Mouse (Mus musculus): Measurements from ENCODE around the gene Nrbf2. TPM values are rescaled to one million over a fixed set of nuclear protein-coding genes. Genes with fewer than 3 reads are reported as not detected.

The Nrbf2 gene
- polyA plus RNA-seq, 1 experiment from 2014 or later, result 37.7 TPM

DNA sequence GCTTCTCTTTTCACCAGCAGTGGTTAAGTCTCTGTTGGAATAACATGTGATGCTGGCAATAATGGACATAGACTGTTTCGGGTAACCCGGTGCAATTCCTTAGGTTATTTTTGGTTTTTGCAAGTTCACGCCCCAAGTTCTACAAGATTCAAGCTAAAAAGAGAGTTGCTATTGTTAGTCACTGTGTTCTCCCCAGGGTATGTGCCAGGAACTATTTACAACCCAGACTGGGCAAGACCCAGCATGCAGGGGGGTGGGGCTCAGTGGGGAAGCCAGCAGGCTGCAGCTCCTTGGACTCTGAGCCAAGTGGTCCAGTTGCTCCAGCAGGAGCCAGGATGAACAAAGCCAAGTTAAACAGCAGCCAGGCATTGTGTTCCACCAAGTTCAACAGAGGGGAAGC is 2.8 kb upstream of the Nrbf2 start:
- no peaks in the 10 kb centered on the region for H3K27me3 ChIP-seq
- 65% methylated on average over 3 of the region's 3 CpGs for WGBS
- H3K9me3 ChIP-seq, result no peaks in the 10 kb centered on the region
- 0 out of 2 replicates have a peak overlapping the region, but pooled peaks have one; percentile 45 for H3K27ac ChIP-seq (replicated peaks)
- no peak overlapping the region for H3K9ac ChIP-seq
- no peak for ATAC-seq (ENCODE audit: low FRiP score, low read depth)
- no peaks in the 10 kb centered on the region for H3K36me3 ChIP-seq
- H3K4me2 ChIP-seq, result no peak overlapping the region
- H3K4me3 ChIP-seq, result no peak overlapping the region
- peaks cover 19% of the 10 kb centered on the region for H3K4me1 ChIP-seq (replicated peaks)

DNA sequence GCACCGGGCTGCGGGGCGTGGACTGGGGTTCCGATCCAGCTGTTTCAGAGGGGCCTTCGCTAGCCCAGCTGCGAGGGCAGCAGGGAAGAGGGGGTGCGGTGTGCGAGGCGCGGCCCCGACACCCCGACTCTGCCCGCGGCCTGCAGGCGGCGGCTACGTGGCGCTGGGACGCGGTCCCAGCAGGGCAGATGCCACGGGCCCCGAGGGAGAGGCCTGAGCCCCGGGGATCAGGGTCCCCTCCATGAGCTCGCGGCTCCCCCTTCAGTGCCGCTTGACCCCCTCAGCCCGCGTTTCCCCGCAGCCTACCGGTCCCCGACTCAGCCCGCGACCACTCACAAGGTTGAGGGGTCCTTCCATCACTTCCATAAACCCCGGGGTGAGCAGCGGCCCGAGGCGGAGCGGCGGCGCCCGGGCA is 337 bp downstream of the Nrbf2 start:
- Histone ChIP-seq H3K4me1 (replicated peaks) (peaks cover 28% of the 10 kb centered on the region), H3K27ac (replicated peaks) (peak overlapping the region; percentile 77), H3K27me3 (no peaks in the 10 kb centered on the region), H3K4me3 (peak overlapping the region; percentile 69), H3K4me2 (peak overlapping the region; percentile 96), H3K9me3 (no peaks in the 10 kb centered on the region), H3K36me3 (no peaks in the 10 kb centered on the region), H3K9ac (peak overlapping the region; percentile 76)
- peak; percentile 74 for ATAC-seq (ENCODE audit: low FRiP score, low read depth)
- under 1% methylated on average over 37 of the region's 41 CpGs for WGBS

DNA sequence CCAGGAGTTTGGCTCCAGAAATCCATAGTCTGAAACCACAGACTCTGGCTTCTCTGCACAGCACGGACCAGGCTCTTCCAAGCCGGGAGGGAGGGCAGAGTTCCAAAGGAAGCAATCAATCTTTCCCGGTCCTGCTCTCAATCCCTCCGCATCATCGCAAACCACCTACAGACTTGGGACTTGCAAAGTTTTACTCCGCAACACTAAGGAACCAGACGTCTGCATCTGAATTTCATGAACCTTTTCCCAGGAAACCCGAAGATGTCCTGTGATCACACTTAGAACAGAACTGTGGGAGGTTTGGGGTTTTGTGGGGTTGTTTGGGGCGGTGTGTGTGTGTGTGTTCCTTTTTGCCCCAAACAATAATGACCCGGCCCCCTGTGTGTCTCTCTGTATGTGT is 794 bp downstream of the Nrbf2 start:
- H3K27ac ChIP-seq (replicated peaks), result peak overlapping the region; percentile 77

DNA sequence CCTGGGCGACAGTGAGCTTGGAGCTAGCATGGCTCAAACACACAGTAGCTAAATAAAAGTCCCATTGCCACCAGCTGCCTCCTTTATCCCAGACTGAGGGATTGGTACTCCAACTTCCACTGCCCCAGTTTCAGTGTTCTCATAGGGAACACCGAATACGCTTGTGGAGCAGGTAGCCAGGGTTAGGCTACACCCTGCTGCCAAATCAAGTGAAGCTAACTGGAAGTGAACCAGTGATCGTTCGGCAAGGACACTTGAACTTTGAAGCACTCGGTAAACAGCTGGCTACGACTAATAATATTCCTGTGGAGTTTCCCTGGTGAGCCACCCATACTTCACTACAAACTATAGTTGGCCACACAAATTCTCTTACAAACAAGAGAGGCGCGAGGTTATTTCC is 1.6 kb downstream of the Nrbf2 start:
- 86% methylated on average over 9 of the region's 9 CpGs for WGBS
- no peak for ATAC-seq (ENCODE audit: low FRiP score, low read depth)
- peaks cover 28% of the 10 kb centered on the region for H3K4me1 ChIP-seq (replicated peaks)
- no peaks in the 10 kb centered on the region for H3K36me3 ChIP-seq
- peak overlapping the region; percentile 69; the same call in 1 of the 2 replicates for H3K4me3 ChIP-seq
- H3K27me3 ChIP-seq, result no peaks in the 10 kb centered on the region
- no peaks in the 10 kb centered on the region for H3K9me3 ChIP-seq
- no peak overlapping the region for H3K27ac ChIP-seq (replicated peaks)
- peak overlapping the region; percentile 96 for H3K4me2 ChIP-seq
- no peak overlapping the region for H3K9ac ChIP-seq

More for the DNA sequence above, 794 bp downstream of the Nrbf2 start:
- Histone ChIP-seq H3K4me1 (replicated peaks) (peaks cover 28% of the 10 kb centered on the region), H3K9me3 (no peaks in the 10 kb centered on the region), H3K4me3 (peak overlapping the region; percentile 69), H3K4me2 (peak overlapping the region; percentile 96), H3K27me3 (no peaks in the 10 kb centered on the region), H3K9ac (peak overlapping the region; percentile 76), H3K36me3 (no peaks in the 10 kb centered on the region)
- 2% methylated on average over 10 of the region's 10 CpGs for WGBS
- ATAC-seq (ENCODE audit: low FRiP score, low read depth), result no peak; the same call in 1 of the 2 replicates

DNA sequence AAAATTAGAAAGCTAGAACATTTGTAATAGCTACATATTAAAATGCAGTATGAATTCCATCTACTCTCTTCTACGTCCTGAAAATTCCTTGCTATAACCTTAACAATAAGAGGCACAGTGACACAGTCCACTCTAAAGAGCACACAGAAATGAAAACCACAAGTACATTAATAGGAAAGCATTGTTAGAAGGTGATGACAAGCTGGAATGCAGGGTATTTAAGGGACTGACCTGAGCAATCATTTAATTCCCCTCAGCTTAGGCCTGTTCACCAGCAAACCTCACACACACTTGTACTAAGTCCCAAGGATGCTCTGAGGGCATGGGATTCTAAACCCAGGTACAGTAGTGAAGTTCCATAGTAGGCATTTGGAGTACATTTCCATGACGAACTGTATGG is 2.6 kb downstream of the Nrbf2 start:
- Histone ChIP-seq H3K4me1 (replicated peaks) (peaks cover 28% of the 10 kb centered on the region), H3K4me3 (no peak overlapping the region), H3K27ac (replicated peaks) (no peak overlapping the region), H3K27me3 (no peaks in the 10 kb centered on the region), H3K9ac (no peak overlapping the region), H3K9me3 (no peaks in the 10 kb centered on the region), H3K36me3 (no peaks in the 10 kb centered on the region), H3K4me2 (no peak overlapping the region)
- WGBS, result 90% methylated on average over 2 of the region's 2 CpGs
- ATAC-seq (ENCODE audit: low FRiP score, low read depth), result no peak

DNA sequence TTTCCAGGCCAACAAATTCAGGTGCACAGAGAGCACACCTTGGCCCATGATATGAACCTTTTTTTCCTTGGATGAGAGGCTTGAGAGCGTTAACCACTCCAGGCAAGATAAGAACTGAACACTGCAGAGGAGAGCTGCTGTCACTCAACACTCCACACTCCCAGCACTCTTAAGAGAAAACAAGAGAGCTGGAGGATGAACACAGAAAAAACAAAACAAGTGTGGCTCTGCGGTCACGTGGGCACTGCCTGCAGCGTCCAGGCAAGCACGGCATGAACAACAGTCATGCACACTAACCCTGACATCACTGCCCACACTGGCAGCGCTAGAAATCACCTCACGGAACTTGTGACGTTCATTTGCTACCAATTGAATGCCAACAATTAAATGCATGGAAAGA is 3.3 kb downstream of the Nrbf2 start:
- no peak overlapping the region for H3K27ac ChIP-seq (replicated peaks)
- no peaks in the 10 kb centered on the region for H3K36me3 ChIP-seq
- no peak for ATAC-seq (ENCODE audit: low FRiP score, low read depth)
- H3K4me2 ChIP-seq, result no peak overlapping the region
- WGBS, result 78% methylated on average over 8 of the region's 8 CpGs
- no peaks in the 10 kb centered on the region for H3K9me3 ChIP-seq
- no peaks in the 10 kb centered on the region for H3K27me3 ChIP-seq
- no peak overlapping the region for H3K4me3 ChIP-seq
- no peak overlapping the region for H3K9ac ChIP-seq
- peaks cover 28% of the 10 kb centered on the region for H3K4me1 ChIP-seq (replicated peaks)

DNA sequence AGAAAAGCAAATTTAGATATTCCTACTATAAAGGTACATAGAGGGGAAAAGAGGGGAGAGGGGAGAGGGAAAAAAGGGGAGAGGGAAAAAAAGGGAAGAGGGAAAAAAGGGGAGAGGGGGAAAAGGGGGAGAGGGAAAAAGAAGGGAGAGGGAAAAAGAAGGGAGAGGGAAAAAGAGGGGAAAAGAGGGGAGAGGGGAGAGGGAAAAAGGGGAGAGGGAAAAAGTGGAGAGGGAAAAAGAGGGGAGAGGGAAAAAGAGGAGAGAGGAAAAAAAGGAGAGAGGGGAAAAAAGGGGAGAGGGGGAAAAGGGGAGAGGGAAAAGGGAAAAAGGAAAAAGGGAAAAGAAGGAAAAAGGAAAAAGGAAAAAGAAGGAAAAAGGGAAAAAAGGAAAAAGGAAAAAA is 9.2 kb downstream of the Nrbf2 start:
- no peak for ATAC-seq (ENCODE audit: low FRiP score, low read depth)

DNA sequence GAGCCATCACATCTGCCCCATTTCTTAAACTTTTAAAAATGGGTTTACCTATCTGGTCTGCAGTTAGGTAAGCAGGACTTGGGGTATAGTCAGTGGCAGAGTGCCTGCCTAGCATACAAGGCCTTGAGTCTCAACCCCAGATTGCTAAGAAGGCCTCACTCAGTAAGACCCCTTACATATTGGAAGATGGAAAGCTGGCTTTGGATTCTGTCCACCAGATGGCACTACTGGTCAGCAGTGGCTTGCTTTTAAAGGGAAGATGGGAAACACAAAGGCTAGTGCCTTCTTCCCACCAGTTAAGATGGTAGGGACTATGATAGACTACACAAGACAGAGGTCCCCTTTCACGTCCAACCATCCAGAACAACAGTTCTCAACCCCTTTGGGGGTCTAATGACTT is 20.3 kb downstream of the Nrbf2 start:
- Histone ChIP-seq H3K4me2 (no peak overlapping the region), H3K4me1 (replicated peaks) (no peaks in the 10 kb centered on the region), H3K27ac (replicated peaks) (no peak overlapping the region), H3K9me3 (no peaks in the 10 kb centered on the region), H3K9ac (no peak overlapping the region), H3K36me3 (peaks cover 22% of the 10 kb centered on the region; the same call in 1 of the 2 replicates), H3K27me3 (no peaks in the 10 kb centered on the region), H3K4me3 (no peak overlapping the region)
- no peak for ATAC-seq (ENCODE audit: low FRiP score, low read depth)
- WGBS, result 61% methylated on average over 1 of the region's 1 CpGs

More for the DNA sequence above, 9.2 kb downstream of the Nrbf2 start:
- no peak overlapping the region for H3K9ac ChIP-seq
- no peaks in the 10 kb centered on the region for H3K4me1 ChIP-seq (replicated peaks)
- no peaks in the 10 kb centered on the region for H3K9me3 ChIP-seq
- no peak overlapping the region for H3K4me3 ChIP-seq
- H3K27ac ChIP-seq (replicated peaks), result no peak overlapping the region
- no peaks in the 10 kb centered on the region for H3K27me3 ChIP-seq
- no peak overlapping the region for H3K4me2 ChIP-seq
- peaks cover 19% of the 10 kb centered on the region for H3K36me3 ChIP-seq

DNA sequence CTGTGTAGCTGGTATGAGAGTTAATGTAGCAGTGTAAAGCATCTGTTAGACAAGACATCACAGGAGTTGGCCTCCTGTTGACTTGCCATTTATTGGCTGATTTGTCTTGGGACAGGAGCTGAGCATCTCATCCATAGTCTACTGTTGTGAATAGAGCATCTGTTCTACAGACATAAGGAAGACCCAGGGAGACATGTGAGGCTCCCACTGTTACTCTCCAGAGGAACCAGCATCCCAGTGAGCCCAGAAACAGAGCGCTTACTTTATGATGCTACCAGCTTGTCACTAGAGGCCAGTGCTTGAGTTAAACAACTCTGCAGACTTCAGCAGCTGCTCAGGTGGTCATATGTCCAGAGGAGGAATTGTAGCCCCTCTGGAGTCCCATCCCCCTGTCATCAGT is 32.0 kb downstream of the Nrbf2 start:
- peaks cover 5% of the 10 kb centered on the region; the same call in 1 of the 2 replicates for H3K4me1 ChIP-seq (replicated peaks)
- no peak overlapping the region for H3K27ac ChIP-seq (replicated peaks)
- no peaks in the 10 kb centered on the region for H3K9me3 ChIP-seq
- 73% methylated on average over 1 of the region's 1 CpGs for WGBS
- no peak overlapping the region for H3K9ac ChIP-seq
- H3K4me3 ChIP-seq, result no peak overlapping the region
- no peak overlapping the region for H3K4me2 ChIP-seq
- peaks cover 52% of the 10 kb centered on the region for H3K36me3 ChIP-seq
- ATAC-seq (ENCODE audit: low FRiP score, low read depth), result 0 out of 2 replicates have a peak, but pooled peaks have one; percentile 56
- no peaks in the 10 kb centered on the region for H3K27me3 ChIP-seq

DNA sequence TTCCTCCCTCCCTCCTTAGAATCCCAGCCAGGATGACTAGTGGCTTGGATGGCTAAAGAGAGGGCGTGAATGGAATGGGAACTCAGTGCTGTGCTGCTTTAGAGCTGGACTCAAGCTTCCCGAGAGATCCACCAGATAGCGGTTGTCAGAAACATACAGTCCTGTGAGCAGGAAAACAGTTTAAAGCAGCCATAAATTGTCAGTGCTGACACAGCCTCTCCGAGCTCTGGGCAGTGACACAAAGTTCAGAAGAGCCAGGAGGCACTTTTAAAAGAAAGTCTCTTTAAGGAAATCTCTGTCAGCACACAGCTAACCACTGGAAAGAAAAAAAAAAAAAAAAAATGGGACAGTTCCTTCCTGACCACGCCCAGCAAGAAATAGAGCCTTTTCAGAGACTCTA is 32.8 kb downstream of the Nrbf2 start:
- 71% methylated on average over 5 of the region's 5 CpGs for WGBS
- Histone ChIP-seq H3K4me1 (replicated peaks) (peaks cover 5% of the 10 kb centered on the region; the same call in 1 of the 2 replicates), H3K4me2 (no peak overlapping the region), H3K9ac (no peak overlapping the region), H3K4me3 (no peak overlapping the region), H3K36me3 (peaks cover 50% of the 10 kb centered on the region), H3K27me3 (no peaks in the 10 kb centered on the region), H3K27ac (replicated peaks) (peak overlapping the region; percentile 20; the same call in 1 of the 2 replicates), H3K9me3 (no peaks in the 10 kb centered on the region)
- no peak for ATAC-seq (ENCODE audit: low FRiP score, low read depth)

DNA sequence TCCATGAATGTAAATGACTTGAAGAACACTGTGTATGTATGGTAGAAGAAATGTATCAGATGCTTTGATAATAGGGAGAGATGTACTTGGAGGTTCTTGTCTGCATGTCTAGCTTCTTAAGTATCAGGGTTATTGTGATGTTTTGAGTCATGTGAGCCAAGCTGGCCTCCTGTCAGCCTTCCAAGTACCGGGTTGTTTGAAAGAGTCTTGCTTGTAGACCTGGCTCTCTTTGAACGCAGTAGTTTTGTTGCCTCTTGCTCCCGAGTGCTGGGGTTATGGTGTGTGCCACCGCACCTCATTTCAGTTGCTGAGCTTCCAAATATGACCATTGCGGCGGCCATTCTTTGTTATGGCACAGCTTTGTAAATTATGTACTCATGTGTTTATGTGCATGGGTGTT is 34.3 kb downstream of the Nrbf2 start:
- Histone ChIP-seq H3K4me2 (no peak overlapping the region), H3K9me3 (no peaks in the 10 kb centered on the region), H3K9ac (no peak overlapping the region), H3K36me3 (peaks cover 52% of the 10 kb centered on the region), H3K4me3 (no peak overlapping the region), H3K27ac (replicated peaks) (no peak overlapping the region), H3K4me1 (replicated peaks) (peaks cover 5% of the 10 kb centered on the region; the same call in 1 of the 2 replicates), H3K27me3 (no peaks in the 10 kb centered on the region)
- WGBS, result 94% methylated on average over 6 of the region's 6 CpGs
- ATAC-seq (ENCODE audit: low FRiP score, low read depth), result no peak

DNA sequence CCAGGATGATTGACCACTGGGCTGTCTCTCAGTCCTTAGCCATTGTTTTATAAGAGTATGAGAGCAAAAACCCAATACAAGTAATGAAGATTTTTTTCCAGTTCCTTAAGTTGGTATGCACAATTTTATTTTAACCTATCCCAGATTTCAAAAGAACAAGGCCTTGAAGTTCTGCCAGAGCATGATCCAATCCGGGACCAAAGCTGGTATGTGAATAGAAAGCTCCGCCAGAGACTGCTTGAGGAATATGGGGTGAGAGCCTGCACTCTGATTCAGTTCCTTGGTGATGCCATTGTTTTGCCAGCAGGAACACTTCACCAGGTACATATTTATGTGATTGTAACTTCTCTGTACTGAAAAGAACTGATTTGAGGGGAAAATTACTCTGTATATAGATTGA is 35.6 kb downstream of the Nrbf2 start:
- Histone ChIP-seq H3K4me2 (no peak overlapping the region), H3K4me3 (no peak overlapping the region), H3K27me3 (no peaks in the 10 kb centered on the region), H3K4me1 (replicated peaks) (peaks cover 5% of the 10 kb centered on the region; the same call in 1 of the 2 replicates), H3K27ac (replicated peaks) (no peak overlapping the region), H3K9me3 (no peaks in the 10 kb centered on the region), H3K36me3 (peaks cover 51% of the 10 kb centered on the region), H3K9ac (no peak overlapping the region)
- WGBS, result 94% methylated on average over 2 of the region's 2 CpGs
- ATAC-seq (ENCODE audit: low FRiP score, low read depth), result no peak

DNA sequence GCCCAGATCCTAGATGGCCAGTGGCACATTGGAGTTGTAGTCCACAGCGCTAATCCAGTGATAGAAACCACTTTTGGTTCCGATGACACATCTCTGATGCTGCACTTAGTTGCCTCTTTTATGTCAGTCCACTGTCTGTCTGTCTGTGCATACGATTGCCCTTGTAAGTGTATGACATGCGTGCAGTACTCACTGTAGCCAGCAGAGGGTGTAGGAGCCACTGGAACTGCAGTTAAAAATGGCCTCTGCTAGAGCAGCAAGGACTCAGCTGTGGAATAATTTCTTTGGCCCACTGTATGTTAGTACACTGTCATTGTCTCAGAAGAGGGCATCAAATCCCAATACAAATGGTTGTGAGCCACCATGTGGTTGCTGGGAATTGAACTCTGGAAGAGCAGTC is 38.0 kb downstream of the Nrbf2 start:
- Histone ChIP-seq H3K9me3 (no peaks in the 10 kb centered on the region), H3K9ac (no peak overlapping the region), H3K27me3 (no peaks in the 10 kb centered on the region), H3K36me3 (peaks cover 47% of the 10 kb centered on the region), H3K27ac (replicated peaks) (no peak overlapping the region), H3K4me2 (no peak overlapping the region), H3K4me3 (no peak overlapping the region), H3K4me1 (replicated peaks) (no peaks in the 10 kb centered on the region; the same call in 1 of the 2 replicates)
- 91% methylated on average over 4 of the region's 4 CpGs for WGBS
- no peak for ATAC-seq (ENCODE audit: low FRiP score, low read depth)

Data from hindbrain, embryonic 15.5 days (tissue).